Mouse (Mus musculus): ENCODE results near the gene Obsl1.

GRCm38 (mm10) chr1:75533325-75534252, 27.3 kb upstream of the Obsl1 start:
- TF ChIP-seq CTCF (IDR thresholded peaks at IDR 0.05; ENCODE audit: insufficient read depth, low read length) (no peak), POLR2A (IDR thresholded peaks at IDR 0.05; ENCODE audit: borderline replicate concordance, extremely low read depth, low read depth, low read length) (no peak)
